Mouse (Mus musculus) right cerebral cortex, postnatal 36 days (tissue): ENCODE results near the gene Mpv17l2.

Experiments used
- DNase-seq, 2 experiments: peaks; one replicate each; pipeline ENCODE4 v3.0.0; 2022; ENCODE audit warnings: low spot score in 2 of 2, mixed read lengths in 1 of 2

Mpv17l2 gene

DNA sequence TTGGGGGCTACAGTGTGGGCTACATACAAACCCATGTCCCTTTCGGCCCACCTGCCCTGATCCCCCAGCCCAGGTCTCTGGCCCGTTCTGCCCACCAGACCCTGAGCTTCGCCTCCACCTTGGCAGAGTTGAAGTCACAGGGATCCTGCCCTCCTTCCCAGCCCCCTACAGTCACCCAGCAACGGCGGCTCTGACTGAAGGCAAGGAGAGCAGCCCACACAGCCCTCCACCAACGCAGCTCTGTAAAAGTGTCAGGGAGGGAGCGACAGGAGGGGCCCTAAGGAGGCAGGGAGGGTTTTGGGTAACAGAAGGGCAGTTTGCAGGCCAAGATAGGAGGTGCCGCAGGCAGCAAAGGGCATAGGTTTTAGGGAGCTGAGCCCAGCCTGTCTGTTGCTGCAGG is 30.1 kb upstream of the Mpv17l2 start:
- DNase-seq, result peak in 1 of 2 experiments; percentile 63

- DNase-seq, result no peak
Measured at GRCm38 (mm10) chr8:70789046-70789445, 28.3 kb upstream of the Mpv17l2 start.

GRCm38 (mm10) chr8:70787941-70788667 is 27.4 kb upstream of the Mpv17l2 start:
- no peak for DNase-seq

GRCm38 (mm10) chr8:70787051-70787445 is 26.3 kb upstream of the Mpv17l2 start:
- no peak for DNase-seq

- DNase-seq, result no peak
Measured at GRCm38 (mm10) chr8:70786291-70787050, 25.7 kb upstream of the Mpv17l2 start.

GRCm38 (mm10) chr8:70780093-70780492 is 19.3 kb upstream of the Mpv17l2 start:
- no peak for DNase-seq

GRCm38 (mm10) chr8:70776496-70777444 is 16.0 kb upstream of the Mpv17l2 start, which contains the start of gene Pik3r2:
Gene Pik3r2, minus strand, starts transcription at chr8:70776713.
- peak; percentile 96 for DNase-seq

DNA sequence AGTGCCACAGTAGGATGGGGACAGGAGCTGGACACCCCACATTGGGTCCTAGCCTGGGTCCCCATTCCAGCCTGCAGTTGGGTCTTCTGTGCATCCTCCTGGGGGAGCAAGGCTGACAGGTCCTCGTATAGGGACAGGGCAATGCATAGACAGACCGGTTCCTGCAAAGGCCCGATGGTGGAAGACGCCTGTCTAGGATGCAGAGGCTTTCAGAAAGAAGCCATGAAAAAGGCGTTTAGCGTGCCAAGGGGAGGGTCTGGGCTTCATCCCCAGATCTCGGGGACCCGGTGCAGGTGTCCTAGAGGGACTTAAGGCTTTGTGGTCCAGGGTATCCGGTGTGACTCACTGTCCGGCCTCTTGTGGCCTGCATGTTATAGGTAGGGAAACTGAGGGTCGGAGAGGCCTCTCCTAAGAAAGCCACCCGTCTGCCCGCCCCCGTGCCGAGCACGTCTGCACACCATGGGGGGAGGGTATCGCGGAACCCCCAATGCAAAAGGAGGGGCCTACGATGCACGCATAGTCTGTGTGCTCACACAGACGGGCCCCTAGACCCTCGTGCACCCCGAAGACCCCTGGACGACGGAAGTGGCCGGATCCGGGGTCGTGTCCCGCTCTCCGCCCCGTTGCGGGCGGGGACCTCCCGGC is 15.2 kb upstream of the Mpv17l2 start:
- no peak for DNase-seq

DNA sequence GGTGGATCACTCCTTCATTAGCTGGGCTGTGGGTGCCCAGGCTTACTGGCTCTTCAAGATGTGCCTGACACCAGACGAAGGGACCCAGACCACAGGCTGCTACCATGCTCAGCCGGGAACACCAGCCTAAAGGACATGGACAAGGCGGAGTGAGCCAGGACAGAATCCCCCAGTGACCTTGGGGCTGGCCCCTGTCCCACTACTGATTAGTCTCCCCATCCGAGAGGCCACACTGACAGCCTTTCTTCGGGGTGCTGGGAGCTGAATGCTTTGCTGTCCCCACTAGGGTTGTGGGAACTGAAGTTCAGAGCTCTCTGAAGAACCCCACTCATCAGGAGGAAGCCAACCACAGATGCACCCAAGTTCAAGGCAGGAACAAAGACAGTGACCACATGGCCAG is 14.5 kb upstream of the Mpv17l2 start:
- DNase-seq, result no peak

DNA sequence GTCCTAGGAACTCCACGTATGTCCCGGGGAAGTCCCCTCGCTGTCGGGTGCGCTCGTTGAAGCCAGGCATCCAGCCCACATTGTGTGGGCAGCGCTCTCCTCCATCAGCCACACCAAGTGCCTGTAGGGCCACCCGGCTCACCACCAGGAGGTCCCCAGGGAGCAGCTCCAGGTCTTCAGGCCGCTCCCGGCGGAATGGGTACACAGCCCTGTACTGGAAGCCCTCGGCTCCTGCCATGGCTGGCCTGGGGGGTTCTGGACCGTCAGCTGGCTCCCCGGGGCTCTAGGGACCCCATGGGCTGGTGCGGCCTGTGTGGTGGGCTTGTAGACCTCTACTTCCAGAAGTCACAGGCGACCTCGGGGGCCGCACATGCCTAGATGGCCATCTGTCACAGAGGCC is 14.0 kb upstream of the Mpv17l2 start:
- DNase-seq, result no peak

- DNase-seq, result peak in 1 of 2 experiments; percentile 69
Measured at GRCm38 (mm10) chr8:70773833-70774232, 13.1 kb upstream of the Mpv17l2 start.

- DNase-seq, result no peak
Measured at GRCm38 (mm10) chr8:70773410-70773809, 12.7 kb upstream of the Mpv17l2 start.

- no peak for DNase-seq
Measured at GRCm38 (mm10) chr8:70772890-70773289, 12.1 kb upstream of the Mpv17l2 start.

GRCm38 (mm10) chr8:70772075-70772474 is 11.3 kb upstream of the Mpv17l2 start:
- no peak for DNase-seq

GRCm38 (mm10) chr8:70771217-70771616 is 10.5 kb upstream of the Mpv17l2 start:
- no peak for DNase-seq

DNA sequence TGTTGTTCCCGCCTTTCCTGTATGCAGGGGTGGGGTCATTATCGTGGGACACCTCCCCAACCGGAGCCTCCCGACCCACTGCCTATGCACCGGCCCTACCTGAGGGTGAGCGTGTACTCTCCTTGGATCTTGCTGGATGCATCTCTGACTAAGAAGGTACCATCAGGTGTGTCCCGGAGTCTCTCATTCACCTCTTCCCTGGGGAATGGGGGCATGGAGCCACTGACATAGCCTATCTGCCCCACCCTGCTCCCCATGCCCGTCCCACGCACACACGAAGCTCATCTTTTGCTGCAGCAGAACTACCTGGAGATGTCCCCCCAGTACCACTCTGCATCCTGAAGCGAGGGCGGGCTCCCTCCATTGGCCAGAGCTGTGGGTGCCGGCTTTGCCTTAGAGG is 10.0 kb upstream of the Mpv17l2 start:
- DNase-seq, result no peak

DNA sequence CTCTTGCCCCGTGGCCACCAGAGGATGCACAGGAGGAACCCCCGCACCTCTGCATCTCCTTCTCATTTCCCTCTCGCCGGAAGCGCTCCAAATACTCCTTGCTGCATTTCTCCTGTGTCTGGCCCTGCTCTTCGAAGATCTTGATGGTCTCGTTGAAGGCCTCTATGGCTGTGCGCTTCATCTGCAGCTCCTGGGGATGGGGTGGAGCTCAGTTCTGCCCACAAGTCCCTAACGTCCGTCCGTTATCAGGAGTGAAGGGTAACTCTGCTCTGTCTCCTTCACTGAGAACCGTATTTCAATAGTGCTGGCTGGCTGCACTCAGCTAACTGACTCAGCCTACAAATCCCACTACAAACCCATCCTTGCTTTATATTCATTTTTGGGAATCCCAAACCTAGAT is 9.1 kb upstream of the Mpv17l2 start:
- no peak for DNase-seq

- DNase-seq, result peak; percentile 90 to 91
Measured at GRCm38 (mm10) chr8:70769359-70769758, 8.6 kb upstream of the Mpv17l2 start.

DNA sequence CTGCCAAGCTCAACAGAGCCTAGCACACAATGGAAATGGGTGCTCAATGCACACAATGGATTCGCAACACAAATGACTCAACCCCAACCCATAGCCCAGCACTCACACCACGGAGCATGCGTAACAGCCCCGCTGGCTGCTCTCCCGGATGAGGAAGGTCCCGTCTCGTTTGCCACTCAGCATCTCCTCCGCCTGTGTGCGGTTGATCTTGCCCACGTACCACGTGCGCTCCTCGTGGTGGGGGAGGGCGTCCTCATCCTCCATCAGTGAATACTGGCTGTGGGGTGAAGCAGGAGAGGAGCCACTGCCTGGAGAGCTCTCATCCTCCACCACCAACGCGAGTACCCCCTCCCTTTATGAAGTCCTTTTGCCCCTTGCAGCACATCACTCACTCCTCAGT is 8.2 kb upstream of the Mpv17l2 start:
- DNase-seq, result no peak

DNA sequence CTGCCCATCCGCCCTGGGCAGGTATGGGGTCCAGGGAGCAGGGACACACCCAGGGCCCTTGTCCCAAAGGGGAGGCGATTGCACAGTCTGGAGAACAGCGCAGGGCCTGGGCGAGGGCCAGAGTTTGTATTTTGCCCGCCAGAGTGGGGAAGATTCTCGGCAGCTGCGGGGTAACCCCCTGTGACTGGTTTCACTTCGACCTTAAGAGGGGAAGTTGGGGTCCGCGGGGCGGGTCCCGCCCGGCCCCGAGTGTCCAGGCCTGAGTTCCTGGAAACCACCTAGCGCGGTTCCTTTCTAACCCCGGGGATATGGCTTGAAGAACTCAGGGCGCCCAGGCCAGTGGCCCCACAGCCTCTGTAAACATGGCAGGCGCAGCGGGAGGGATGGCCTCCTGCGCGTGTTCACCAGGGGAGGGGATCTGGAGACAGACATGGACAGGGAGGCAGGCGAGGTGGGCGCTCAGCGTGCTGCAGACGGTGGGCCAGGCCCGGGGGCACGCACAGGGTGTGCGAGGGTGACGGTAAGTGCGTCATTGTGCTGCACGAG is 7.6 kb upstream of the Mpv17l2 start:
- no peak for DNase-seq

DNA sequence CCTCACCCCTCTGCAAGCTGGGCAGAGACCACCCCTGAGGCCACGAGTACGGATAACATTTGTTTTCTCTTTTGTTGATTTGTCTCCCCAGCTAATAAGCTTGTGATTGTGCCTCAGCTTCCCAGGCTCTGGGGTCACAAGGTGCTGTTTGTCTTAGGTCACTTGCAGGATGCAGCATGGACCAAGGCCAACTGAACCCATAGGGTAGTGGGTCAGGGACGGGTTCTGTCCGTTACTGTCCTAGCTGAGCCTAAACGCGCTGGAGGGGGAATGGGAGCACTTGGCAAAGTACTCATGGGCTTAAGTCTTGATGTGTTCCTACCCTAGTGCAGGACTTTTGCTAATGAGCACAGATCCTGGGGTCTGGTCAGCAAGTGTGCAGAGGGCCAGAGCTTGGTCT is 6.8 kb upstream of the Mpv17l2 start:
- no peak for DNase-seq
